Mouse (Mus musculus): ENCODE data around the gene 9930021J03Rik.

DNA sequence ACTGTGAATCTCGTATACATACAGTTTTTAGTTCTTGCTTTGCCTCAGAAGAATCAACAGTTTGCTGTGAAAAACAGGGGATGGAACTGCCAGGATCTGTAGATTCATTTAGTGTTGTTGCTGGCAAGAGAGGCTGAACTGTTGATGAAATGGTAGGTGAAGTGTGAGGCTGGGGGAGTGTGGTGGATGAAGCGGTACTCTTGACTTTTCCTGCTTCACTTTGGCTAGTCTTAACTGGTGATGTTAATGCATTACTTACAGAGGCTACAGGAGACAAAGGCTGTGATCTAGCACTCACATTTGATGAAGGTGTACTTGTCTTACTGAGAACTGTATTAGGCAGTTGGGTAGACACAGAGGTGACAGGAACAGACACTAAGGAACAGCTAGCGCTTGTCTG lies 87.3 kb downstream of the 9930021J03Rik start:
- TF ChIP-seq CTCF (IDR thresholded peaks at IDR 0.05; ENCODE audit: borderline replicate concordance, insufficient read depth, low read length) (no peak), POLR2A (IDR thresholded peaks at IDR 0.05; ENCODE audit: low read depth, low read length) (no peak)
